In genomic region chr5:111375616-111376015, GRCm38 (mm10) we compare ENCODE assay signal across 27 mouse cellular contexts. TPM values are rescaled to one million over a fixed set of nuclear protein-coding genes. Genes with fewer than 3 reads are reported as not detected.
A peak's percentile ranks its signal among the peaks of the same experiment; 100 is the strongest.
DNase-seq lines count a peak whose midpoint lies in the region; ATAC-seq and TF ChIP-seq lines count a peak whose summit lies in the region.
"Had no signal": no experiment of that assay in that cellular context is flagged by ENCODE, and none has a peak within 500 bp of the region (broad histone marks: within the 10 kb centered on the region; RNA-seq: fewer than 3 reads in every experiment).

No protein-coding gene starts in this region.

- peak overlapping the region; percentile 33 for H3K4me2 ChIP-seq in embryonic facial prominence, embryonic 13.5 days
- H3K4me2 ChIP-seq: heart, embryonic 13.5 days; hindbrain, embryonic 15.5 days; liver, embryonic 11.5 days; midbrain, embryonic 13.5 days had no signal

- no peaks in the 10 kb centered on the region for H3K9me3 ChIP-seq in embryonic facial prominence, embryonic 10.5 days
- H3K9me3 ChIP-seq in embryonic facial prominence, embryonic 13.5 days, result no peaks in the 10 kb centered on the region
- H3K9me3 ChIP-seq: heart, embryonic 13.5 days; hindbrain, embryonic 15.5 days; midbrain, embryonic 13.5 days had no signal

- no peaks in the 10 kb centered on the region for H3K27me3 ChIP-seq in kidney, adult 2 months (replicated peaks; ENCODE audit: control insufficient read depth, insufficient read depth, low read length)
- H3K27me3 ChIP-seq in embryonic facial prominence, embryonic 10.5 days (replicated peaks; ENCODE audit: low read depth, poor library complexity, severe bottlenecking), result no peaks in the 10 kb centered on the region
- no peaks in the 10 kb centered on the region for H3K27me3 ChIP-seq in embryonic facial prominence, embryonic 13.5 days
- H3K27me3 ChIP-seq: heart, embryonic 13.5 days; hindbrain, embryonic 15.5 days; midbrain, embryonic 13.5 days had no signal

- H3K4me3 ChIP-seq in kidney, adult 2 months (ENCODE audit: insufficient read depth, low read depth, low read length), result no peak overlapping the region
- no peak overlapping the region for H3K4me3 ChIP-seq in embryonic facial prominence, embryonic 10.5 days
- H3K4me3 ChIP-seq in embryonic facial prominence, embryonic 13.5 days, result no peak overlapping the region
- H3K4me3 ChIP-seq: heart, adult 2 months; heart, embryonic 13.5 days; hindbrain, embryonic 15.5 days; midbrain, embryonic 13.5 days had no signal

- no peak for TF ChIP-seq CTCF in kidney, adult 2 months (conservative IDR thresholded peaks at IDR 0.05; ENCODE audit: insufficient read depth, insufficient read length, low read depth, low read length)

- peak overlapping the region; percentile 46; the same call in 1 of the 2 replicates for H3K9ac ChIP-seq in embryonic facial prominence, embryonic 13.5 days
- H3K9ac ChIP-seq: heart, embryonic 13.5 days; hindbrain, embryonic 15.5 days; liver, postnatal 0 days; midbrain, embryonic 13.5 days had no signal

- peak; percentile 75 for DNase-seq in kidney, adult 2 months
- no peak for DNase-seq in kidney, postnatal 4 days
- DNase-seq in embryonic facial prominence, embryonic 10.5 days (ENCODE audit: low spot score), result no peak
- peak; percentile 39 for DNase-seq in kidney, postnatal 14 days
- DNase-seq in lung, postnatal 10 days, result no peak
- no peak for DNase-seq in lung, postnatal 25 days (ENCODE audit: low spot score)
- DNase-seq: adrenal gland, postnatal 14 days; cerebellum, adult 11-12 months; cerebellum, adult 9-11 months; embryo, embryonic 11 days; gastrocnemius, postnatal 25 days; heart, adult 2 months; heart, postnatal 10 days; layer of hippocampus, postnatal 36 days; left cerebral cortex, postnatal 4 days; liver, postnatal 0 days; right cerebral cortex, postnatal 14 days; thymus, postnatal 25 days had no signal

- WGBS in kidney, adult 2 months, result 64% methylated on average over 4 of the region's 4 CpGs
- WGBS in embryonic facial prominence, embryonic 10.5 days, result 90% methylated on average over 4 of the region's 4 CpGs
- WGBS in embryonic facial prominence, embryonic 13.5 days, result 61% methylated on average over 4 of the region's 4 CpGs

- no peak for ATAC-seq in embryonic facial prominence, embryonic 13.5 days (ENCODE audit: insufficient number of reproducible peaks, insufficient read depth, low FRiP score, low TSS enrichment, low read depth)
- ATAC-seq: CD4-positive, CD25-positive, alpha-beta regulatory T cell, adult 4 months; forebrain, embryonic 14.5 days; inflammation-experienced regulatory T-cells, adult 6 months; liver, postnatal 0 days; midbrain, embryonic 13.5 days had no signal

- peaks cover 6% of the 10 kb centered on the region for H3K36me3 ChIP-seq in kidney, adult 2 months (ENCODE audit: control insufficient read depth, insufficient read depth, low read length)
- H3K36me3 ChIP-seq in embryonic facial prominence, embryonic 10.5 days (replicated peaks), result peaks cover 97% of the 10 kb centered on the region
- H3K36me3 ChIP-seq in embryonic facial prominence, embryonic 13.5 days, result peaks cover 70% of the 10 kb centered on the region

- no peak overlapping the region for H3K27ac ChIP-seq in kidney, adult 2 months (ENCODE audit: insufficient read depth, low read depth, low read length)
- H3K27ac ChIP-seq in embryonic facial prominence, embryonic 10.5 days (replicated peaks), result peak overlapping the region; percentile 26; the same call in 1 of the 2 replicates
- peak overlapping the region; percentile 94 for H3K27ac ChIP-seq in embryonic facial prominence, embryonic 13.5 days
- H3K27ac ChIP-seq: heart, adult 2 months; heart, embryonic 13.5 days; hindbrain, embryonic 15.5 days; macrophage; midbrain, embryonic 13.5 days had no signal

- no peak for TF ChIP-seq POLR2A in kidney, adult 2 months (IDR thresholded peaks at IDR 0.05; ENCODE audit: low read depth, low read length)

- no peaks in the 10 kb centered on the region for H3K4me1 ChIP-seq in kidney, adult 2 months (ENCODE audit: control insufficient read depth, insufficient read depth, low read length)
- H3K4me1 ChIP-seq in embryonic facial prominence, embryonic 10.5 days, result peaks cover 34% of the 10 kb centered on the region
- H3K4me1 ChIP-seq in embryonic facial prominence, embryonic 13.5 days, result peaks cover 51% of the 10 kb centered on the region
- H3K4me1 ChIP-seq: heart, embryonic 13.5 days; hindbrain, embryonic 15.5 days; midbrain, embryonic 13.5 days had no signal

RNA-seq across cellular contexts. Expression of gene Mn1, which starts 41.5 kb away (rescaled TPM):
- 1.1 and 1.4 TPM in 2 replicates for polyA plus RNA-seq in kidney, adult 2 months (2012; rRNA removed)
- 44.3 and 49.5 TPM in 2 replicates for polyA plus RNA-seq in embryonic facial prominence, embryonic 10.5 days (2016; fragmentation: Nextera tagmentation; extraction: Ambion mirVana)
- 46.6 and 51.3 TPM in 2 replicates for polyA plus RNA-seq in embryonic facial prominence, embryonic 13.5 days (2015; fragmentation: Nextera tagmentation; extraction: Ambion mirVana)
- polyA plus RNA-seq: CD4-positive, CD25-positive, alpha-beta regulatory T cell, adult 4 months; inflammation-experienced regulatory T-cells, adult 6 months; macrophage had no signal

RNA-seq across cellular contexts. Expression of gene Pitpnb, which starts 45.1 kb away (rescaled TPM):
- 47.4 and 54.1 TPM in 2 replicates for polyA plus RNA-seq in kidney, adult 2 months (2012; rRNA removed)
- 127 and 133 TPM in 2 replicates for polyA plus RNA-seq in embryonic facial prominence, embryonic 10.5 days (2016; fragmentation: Nextera tagmentation; extraction: Ambion mirVana)
- polyA plus RNA-seq in embryonic facial prominence, embryonic 13.5 days (2015; fragmentation: Nextera tagmentation; extraction: Ambion mirVana), result 107 and 116 TPM in 2 replicates

Comparison
In these comparisons a context has a peak if more than half of its experiments do, and no peak if none do; other contexts are left out.
1. DNase-seq: peak in kidney, adult 2 months (single experiment) and kidney, postnatal 14 days (single experiment); none in kidney, postnatal 4 days (0 of 2), embryonic facial prominence, embryonic 10.5 days (single experiment), lung, postnatal 10 days (single experiment) and lung, postnatal 25 days (single experiment).
2. RNA of gene Mn1, which starts 41.5 kb away (polyA plus RNA-seq): 46.6 to 51.3 TPM in embryonic facial prominence, embryonic 13.5 days and 44.3 to 49.5 TPM in embryonic facial prominence, embryonic 10.5 days; 1.1 to 1.4 TPM in kidney, adult 2 months; every median in the first group is over 10 times any median in the second.